Mouse (Mus musculus) C2C12 (cell line): ENCODE measurements at regions not wholly inside any gene's neighbourhood (a gene's known extent, or its start where the extent isn't known, plus 50 kb on each side); places are given as distances from the start of the nearest gene placed in this dataset.
"Not testable (repeated sequence)": the region's sequence is repeated elsewhere in the genome, so short reads cannot be mapped to it uniquely, and the experiment has no call there.

ENCODE experiments used
- H3K27me3 ChIP-seq: one replicate; pipeline ENCODE4 v1.6.1; 2011; ENCODE audit not compliant: control insufficient read depth, insufficient read depth, insufficient read length
- H3K36me3 ChIP-seq: one replicate; pipeline ENCODE4 v1.6.1; 2011; ENCODE audit not compliant: control insufficient read depth, insufficient read depth
- H3K4me3 ChIP-seq: one replicate; pipeline ENCODE4 v1.5.1; 2011; ENCODE audit warnings: mild to moderate bottlenecking, control low read depth; ENCODE audit not compliant: poor library complexity, insufficient read depth, severe bottlenecking
- H3K79me2 ChIP-seq: one replicate; pipeline ENCODE4 v1.6.1; 2011; ENCODE audit not compliant: control insufficient read depth, insufficient read depth
- H3K79me3 ChIP-seq: one replicate; pipeline ENCODE4 v1.6.1; 2011; ENCODE audit warnings: low read depth, control low read depth
- H3ac ChIP-seq: one replicate; pipeline ENCODE3; 2011; ENCODE audit warnings: low read depth; ENCODE audit not compliant: control insufficient read depth, insufficient read length
- CEBPB ChIP-seq: IDR thresholded peaks from one replicate; pipeline ENCODE4 v1.6.1; 2011; ENCODE audit warnings: low read depth, mild to moderate bottlenecking, control low read depth, moderate library complexity
- CTCF ChIP-seq: IDR thresholded peaks from one replicate; pipeline ENCODE4 v1.5.1; 2011; ENCODE audit not compliant: control insufficient read depth, insufficient read depth, insufficient read length
- FOSL1 ChIP-seq: IDR thresholded peaks from one replicate; pipeline ENCODE4 v1.8.0; 2011; ENCODE audit warnings: mild to moderate bottlenecking, low read length; ENCODE audit not compliant: poor library complexity, insufficient read depth, severe bottlenecking
- MAX ChIP-seq: IDR thresholded peaks from one replicate; pipeline ENCODE4 v1.6.1; 2011; ENCODE audit warnings: mild to moderate bottlenecking, control low read depth
- MYOD1 ChIP-seq: IDR thresholded peaks from one replicate; pipeline ENCODE4 v1.6.1; 2011; ENCODE audit warnings: low read depth; ENCODE audit not compliant: control insufficient read depth, insufficient read length
- MYOG ChIP-seq: IDR thresholded peaks from one replicate; pipeline ENCODE4 v1.6.1; 2011; ENCODE audit not compliant: control insufficient read depth, insufficient read length; ENCODE audit errors: extremely low read depth
- USF1 ChIP-seq: IDR thresholded peaks from one replicate; pipeline ENCODE4 v1.6.1; 2011; ENCODE audit warnings: low read depth, mild to moderate bottlenecking, control low read depth, moderate library complexity

DNA sequence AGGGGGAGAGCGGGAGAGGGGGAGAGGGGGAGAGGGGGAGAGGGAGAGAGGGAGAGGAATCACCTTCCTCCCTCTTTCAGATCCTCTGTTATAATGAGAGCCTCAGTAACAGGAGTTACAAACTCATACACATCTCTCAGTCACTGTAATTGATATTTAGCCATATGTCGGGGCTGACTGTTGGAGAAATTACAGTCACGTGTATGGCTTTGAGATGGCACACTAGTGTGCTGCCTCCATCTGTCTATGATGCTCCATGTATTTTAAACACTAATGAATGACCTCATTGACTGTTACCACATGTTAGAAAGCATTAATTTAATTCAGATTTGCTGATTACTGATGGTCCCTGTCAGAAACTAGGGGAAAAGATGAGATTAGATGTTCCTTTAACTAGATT is 102.1 kb upstream of the Wdfy3 start:
- Histone ChIP-seq H3K36me3 (no peaks in the 10 kb centered on the region), H3K27me3 (no peaks in the 10 kb centered on the region), H3K79me2 (no peaks in the 10 kb centered on the region), H3K4me3 (no peak overlapping the region), H3K79me3 (no peaks in the 10 kb centered on the region), H3ac (no peak overlapping the region)
- TF ChIP-seq CTCF = no peak
- TF ChIP-seq USF1 = no peak
- TF ChIP-seq MYOD1 = no peak
- no peak for TF ChIP-seq FOSL1
- no peak for TF ChIP-seq MAX
- TF ChIP-seq MYOG = no peak
- no peak for TF ChIP-seq CEBPB

DNA sequence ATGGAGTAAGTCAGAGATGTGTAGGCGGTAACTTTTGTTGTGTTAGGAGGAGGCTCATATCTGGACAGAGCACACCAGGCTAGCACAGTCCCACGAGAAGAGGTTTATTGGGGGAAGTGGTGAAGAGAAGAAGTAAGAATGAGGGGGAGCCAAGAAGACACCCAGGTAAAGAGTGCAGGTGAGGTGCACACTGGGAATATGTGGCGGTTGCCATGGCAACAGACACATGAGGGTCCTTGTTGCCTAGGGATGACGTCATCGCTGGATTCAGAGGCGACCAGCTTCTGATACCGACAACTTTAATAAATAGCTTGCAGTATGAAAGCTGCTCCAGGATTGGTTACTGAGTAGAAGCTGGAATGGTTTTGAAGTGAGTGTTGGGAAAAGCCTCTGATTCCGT is 110.5 kb upstream of the Wdfy3 start:
- no peaks in the 10 kb centered on the region for H3K27me3 ChIP-seq
- TF ChIP-seq FOSL1 = no peak
- TF ChIP-seq CEBPB = no peak
- no peak for TF ChIP-seq USF1
- no peak for TF ChIP-seq MAX
- TF ChIP-seq CTCF = no peak
- no peak for TF ChIP-seq MYOD1
- TF ChIP-seq MYOG = no peak
- H3ac ChIP-seq = no peak overlapping the region
- no peaks in the 10 kb centered on the region for H3K36me3 ChIP-seq
- no peak overlapping the region for H3K4me3 ChIP-seq
- H3K79me3 ChIP-seq = no peaks in the 10 kb centered on the region
- H3K79me2 ChIP-seq = no peaks in the 10 kb centered on the region

DNA sequence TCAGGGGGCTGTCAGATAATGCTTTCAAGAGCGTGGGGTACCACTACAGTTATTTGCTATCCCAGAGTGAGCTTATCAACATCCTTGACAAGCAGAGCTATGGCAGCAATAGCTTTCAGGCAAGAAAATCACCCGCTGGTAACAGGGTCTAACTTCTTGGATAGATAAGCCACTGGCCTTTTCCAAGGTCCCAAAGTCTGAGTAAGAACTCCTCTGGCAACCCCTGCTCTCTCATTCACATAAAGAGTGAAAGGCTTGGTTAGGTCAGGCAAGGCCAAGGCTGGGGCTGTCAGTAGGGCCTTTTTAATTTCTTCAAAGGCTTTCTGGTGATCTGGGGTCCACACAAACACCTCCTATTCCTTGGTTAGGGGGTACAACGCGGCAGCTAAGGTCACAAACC is 119.2 kb upstream of the Wdfy3 start:
- H3K4me3 ChIP-seq, H3K79me3 ChIP-seq: not testable (repeated sequence)

DNA sequence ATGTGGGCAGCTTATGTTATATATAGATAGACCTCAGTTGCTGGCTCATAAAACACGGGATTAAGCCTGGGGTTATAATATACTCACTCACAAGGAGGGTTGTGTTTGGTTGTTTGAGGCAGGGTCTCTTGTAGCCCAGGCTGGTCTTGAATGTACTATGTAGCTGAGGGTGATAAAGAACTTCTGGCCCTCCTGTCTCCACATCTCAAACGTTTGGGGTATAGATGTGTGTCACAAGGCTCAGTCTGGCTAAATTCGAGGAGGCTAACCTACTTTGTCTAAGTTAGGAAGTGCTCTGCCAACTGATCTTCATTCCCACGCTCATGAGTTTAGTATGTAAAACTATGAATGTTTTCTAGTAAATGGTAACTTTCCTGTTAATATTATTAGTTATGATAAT is 136.7 kb upstream of the Wdfy3 start:
- H3ac ChIP-seq = no peak overlapping the region
- no peak overlapping the region for H3K4me3 ChIP-seq
- no peaks in the 10 kb centered on the region for H3K79me3 ChIP-seq
- H3K79me2 ChIP-seq = no peaks in the 10 kb centered on the region
- no peaks in the 10 kb centered on the region for H3K36me3 ChIP-seq
- H3K27me3 ChIP-seq = peaks cover 16% of the 10 kb centered on the region
- no peak for TF ChIP-seq MYOG
- no peak for TF ChIP-seq CEBPB
- TF ChIP-seq USF1 = no peak
- no peak for TF ChIP-seq FOSL1
- TF ChIP-seq MAX = no peak
- no peak for TF ChIP-seq MYOD1

More for the DNA sequence above, 119.2 kb upstream of the Wdfy3 start:
- H3K27me3 ChIP-seq, H3K79me2 ChIP-seq, H3ac ChIP-seq, H3K36me3 ChIP-seq: not testable (repeated sequence)

DNA sequence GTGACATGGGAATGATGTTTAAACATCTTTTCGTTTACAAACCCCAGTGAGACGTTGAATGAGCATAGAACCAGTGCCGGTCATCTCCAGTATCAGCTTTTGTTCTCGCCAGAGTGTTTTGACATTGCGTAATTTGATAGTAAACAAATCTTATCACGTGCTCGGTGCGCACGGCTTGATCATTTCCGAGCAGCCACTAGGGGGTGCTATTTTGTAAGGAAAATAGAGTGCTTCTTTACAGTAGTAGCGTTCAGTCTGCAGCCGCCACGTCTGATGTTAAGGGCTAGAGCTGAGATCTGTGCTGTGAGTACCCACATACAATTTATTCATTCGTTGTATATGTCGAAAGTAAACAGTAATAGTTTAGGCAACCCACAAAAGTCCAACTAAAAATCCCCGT is 137.2 kb upstream of the Wdfy3 start:
- Histone ChIP-seq H3K4me3 (no peak overlapping the region), H3K36me3 (no peaks in the 10 kb centered on the region), H3K79me2 (no peaks in the 10 kb centered on the region), H3K79me3 (no peaks in the 10 kb centered on the region), H3K27me3 (peaks cover 12% of the 10 kb centered on the region), H3ac (no peak overlapping the region)
- peak; percentile 80 for TF ChIP-seq USF1
- TF ChIP-seq MAX = no peak
- no peak for TF ChIP-seq FOSL1
- TF ChIP-seq CEBPB = peak; percentile 89
- no peak for TF ChIP-seq MYOG
- peak; percentile 4 for TF ChIP-seq CTCF
- TF ChIP-seq MYOD1 = no peak

DNA sequence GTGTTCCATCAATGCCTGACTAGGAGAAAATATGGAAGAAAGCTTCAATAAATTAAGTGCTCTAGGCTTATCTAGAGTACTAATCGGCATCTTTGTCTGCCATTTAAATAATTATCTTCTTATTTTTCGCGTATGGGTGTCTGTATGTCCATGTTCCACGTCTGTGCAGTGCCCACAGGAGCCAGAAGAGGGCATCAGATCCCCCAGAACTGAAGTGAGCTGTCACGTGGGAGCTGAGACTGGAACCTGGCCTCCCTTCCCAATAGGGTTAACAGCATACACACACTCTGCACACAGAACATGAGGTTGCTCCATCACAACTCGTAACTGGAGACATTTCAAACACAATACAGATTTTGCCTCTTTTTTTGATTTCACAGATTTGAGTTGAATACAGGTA is 143.4 kb upstream of the Wdfy3 start:
- Histone ChIP-seq H3K4me3 (no peak overlapping the region), H3K79me3 (no peaks in the 10 kb centered on the region)
- TF ChIP-seq USF1 = peak; percentile 72
- no peak for TF ChIP-seq MYOG

DNA sequence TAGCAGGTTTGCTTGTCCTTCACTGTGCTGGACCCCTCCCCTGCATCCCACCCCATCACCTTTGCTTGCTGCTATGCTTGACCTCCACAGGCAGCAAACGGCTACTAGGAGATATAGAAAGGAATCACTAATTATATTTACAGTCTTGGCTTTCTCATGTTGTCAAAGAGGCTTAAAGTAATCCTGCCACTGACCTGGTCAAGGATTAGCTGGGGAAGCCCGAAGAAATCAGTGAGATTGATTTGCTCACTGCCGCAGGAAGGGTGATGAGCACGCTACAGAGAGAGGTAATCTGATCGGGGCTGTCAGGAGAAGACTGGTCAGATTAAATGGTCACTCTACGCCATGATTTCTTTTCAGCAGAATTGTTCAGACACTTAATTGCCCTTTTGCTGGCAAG is 157.4 kb upstream of the Wdfy3 start:
- Histone ChIP-seq H3K36me3 (no peaks in the 10 kb centered on the region), H3ac (no peak overlapping the region), H3K27me3 (no peaks in the 10 kb centered on the region), H3K79me3 (no peaks in the 10 kb centered on the region), H3K4me3 (no peak overlapping the region), H3K79me2 (no peaks in the 10 kb centered on the region)
- TF ChIP-seq FOSL1 (no peak), MYOD1 (no peak), USF1 (no peak), MYOG (no peak), CEBPB (no peak), CTCF (no peak), MAX (no peak)

More for the DNA sequence above, 143.4 kb upstream of the Wdfy3 start:
- no peaks in the 10 kb centered on the region for H3K79me2 ChIP-seq
- H3ac ChIP-seq = no peak overlapping the region
- H3K36me3 ChIP-seq = no peaks in the 10 kb centered on the region
- no peaks in the 10 kb centered on the region for H3K27me3 ChIP-seq
